In genomic region chr1:175602231-175602630, GRCm38 (mm10) we compare ENCODE assay signal across 14 mouse cellular contexts. TPM values are rescaled to one million over a fixed set of nuclear protein-coding genes. Genes with fewer than 3 reads are reported as not detected.
DNase-seq lines count a peak whose midpoint lies in the region; ATAC-seq lines count a peak whose summit lies in the region.
"Had no signal": no experiment of that assay in that cellular context is flagged by ENCODE, and none has a peak within 500 bp of the region (broad histone marks: within the 10 kb centered on the region; RNA-seq: fewer than 3 reads in every experiment).

No protein-coding gene starts in this region.

- H3K36me3 ChIP-seq in heart, embryonic 11.5 days (ENCODE audit: control insufficient read depth, insufficient read depth, low read length): peaks cover 15% of the 10 kb centered on the region
- H3K36me3 ChIP-seq in liver, embryonic 15.5 days (replicated peaks): peaks cover 54% of the 10 kb centered on the region

- no peak overlapping the region for H3K9ac ChIP-seq in heart, embryonic 11.5 days (ENCODE audit: low read depth, low read length)
- H3K9ac ChIP-seq in liver, embryonic 15.5 days: no peak overlapping the region
- H3K9ac ChIP-seq: embryonic facial prominence, embryonic 13.5 days; limb, embryonic 12.5 days had no signal

- WGBS in heart, embryonic 11.5 days (ENCODE audit: insufficient replicate concordance): 87% methylated on average over 11 of the region's 11 CpGs
- 69% methylated on average over 11 of the region's 11 CpGs for WGBS in liver, embryonic 15.5 days (ENCODE audit: insufficient replicate concordance)

- no peak overlapping the region for H3K27ac ChIP-seq in heart, embryonic 11.5 days (ENCODE audit: low read depth, low read length)
- no peak overlapping the region for H3K27ac ChIP-seq in liver, embryonic 15.5 days (replicated peaks)
- H3K27ac ChIP-seq: embryonic facial prominence, embryonic 13.5 days; limb, embryonic 12.5 days had no signal

- no peak overlapping the region for H3K4me3 ChIP-seq in heart, embryonic 11.5 days (ENCODE audit: low read depth, low read length)
- no peak overlapping the region for H3K4me3 ChIP-seq in liver, embryonic 15.5 days (replicated peaks)
- H3K4me3 ChIP-seq: embryonic facial prominence, embryonic 13.5 days; limb, embryonic 12.5 days had no signal

- no peaks in the 10 kb centered on the region for H3K27me3 ChIP-seq in heart, embryonic 11.5 days (ENCODE audit: control insufficient read depth, insufficient read depth, low read length)
- H3K27me3 ChIP-seq in liver, embryonic 15.5 days: no peaks in the 10 kb centered on the region
- H3K27me3 ChIP-seq: embryonic facial prominence, embryonic 13.5 days; limb, embryonic 12.5 days; Patski had no signal

- DNase-seq in heart, adult 11 months: peak; percentile 68
- DNase-seq in 416B (ENCODE audit: low read depth): peak; percentile 16
- DNase-seq in adrenal gland, postnatal 36 days: peak; percentile 55 to 63
- no peak for DNase-seq in frontal cortex, postnatal 14 days (ENCODE audit: low spot score in 2 of 2)
- DNase-seq in layer of hippocampus, adult 9-11 months: no peak
- no peak for DNase-seq in kidney, postnatal 4 days
- DNase-seq: cerebellum, adult 9-10 months; heart, postnatal 36 days had no signal

- H3K4me2 ChIP-seq in heart, embryonic 11.5 days: no peak overlapping the region
- no peak overlapping the region for H3K4me2 ChIP-seq in liver, embryonic 15.5 days
- H3K4me2 ChIP-seq: embryonic facial prominence, embryonic 13.5 days; limb, embryonic 12.5 days had no signal

- no peaks in the 10 kb centered on the region for H3K9me3 ChIP-seq in heart, embryonic 11.5 days (replicated peaks; ENCODE audit: control insufficient read depth, low read length)
- no peaks in the 10 kb centered on the region for H3K9me3 ChIP-seq in liver, embryonic 15.5 days (replicated peaks)
- H3K9me3 ChIP-seq: embryonic facial prominence, embryonic 13.5 days; limb, embryonic 12.5 days had no signal

- ATAC-seq in heart, embryonic 11.5 days (replicated peaks; ENCODE audit: insufficient number of reproducible peaks, low FRiP score, low TSS enrichment): no peak; the same call in 1 of the 2 replicates
- peak; percentile 28; the same call in 1 of the 2 replicates for ATAC-seq in liver, embryonic 15.5 days (ENCODE audit: insufficient read depth)
- ATAC-seq: Patski had no signal

- H3K4me1 ChIP-seq in heart, embryonic 11.5 days (ENCODE audit: control insufficient read depth, insufficient read depth, low read length): no peaks in the 10 kb centered on the region
- 0 out of 2 replicates have a peak, but pooled peaks cover under 1% of the 10 kb centered on the region for H3K4me1 ChIP-seq in liver, embryonic 15.5 days (replicated peaks)
- H3K4me1 ChIP-seq: embryonic facial prominence, embryonic 13.5 days; limb, embryonic 12.5 days had no signal

RNA-seq across cellular contexts. Expression of gene Kmo, which starts 17.9 kb away (rescaled TPM):
- polyA plus RNA-seq in heart, embryonic 11.5 days (2014; fragmentation: Nextera tagmentation; extraction: Ambion mirVana): 0.09 TPM in 1 of 2 replicates, not detected in the other
- under 1 TPM; 0.30 to 0.63 TPM for total RNA-seq in adrenal gland, postnatal 36 days (2021)
- polyA plus RNA-seq in liver, embryonic 15.5 days (2015; fragmentation: Nextera tagmentation; extraction: Ambion mirVana): 12.0 and 12.9 TPM in 2 replicates
- polyA plus RNA-seq: forebrain, embryonic 16.5 days had no signal

RNA-seq across cellular contexts. Expression of gene Fh1, which starts 23.2 kb away (rescaled TPM):
- polyA plus RNA-seq in heart, embryonic 11.5 days (2014; fragmentation: Nextera tagmentation; extraction: Ambion mirVana): 206 and 229 TPM in 2 replicates
- 100 to 1,000 TPM; 199 to 252 TPM for total RNA-seq in adrenal gland, postnatal 36 days (2021)
- 75.4 and 75.8 TPM in 2 replicates for polyA plus RNA-seq in liver, embryonic 15.5 days (2015; fragmentation: Nextera tagmentation; extraction: Ambion mirVana)

Comparison
In these comparisons a context has a peak if more than half of its experiments do, and no peak if none do; other contexts are left out.
1. DNase-seq: peak in heart, adult 11 months (single experiment), 416B (single experiment) and adrenal gland, postnatal 36 days (2 of 2); none in frontal cortex, postnatal 14 days (0 of 2), layer of hippocampus, adult 9-11 months (single experiment) and kidney, postnatal 4 days (0 of 2).
2. RNA of gene Kmo, which starts 17.9 kb away (polyA plus RNA-seq): 12.0 to 12.9 TPM in liver, embryonic 15.5 days; 0.09 TPM in heart, embryonic 11.5 days; every median in the first group is over 10 times any median in the second.